Mouse (Mus musculus) hindbrain, embryonic 14.5 days (tissue): ENCODE measurements around the gene Gm14403. TPM values are rescaled to one million over a fixed set of nuclear protein-coding genes. Genes with fewer than 3 reads are reported as not detected.
"Not testable (repeated sequence)": the region's sequence is repeated elsewhere in the genome, so short reads cannot be mapped to it uniquely, and the experiment has no call there.

Source experiments
- ATAC-seq: fragments of 200-750 bp; cut with Nextera tagmentation; 2 replicates; pipeline ENCODE4 v1.8.0; 2017; ENCODE audit warnings: moderate number of reproducible peaks, mild to moderate bottlenecking, moderate TSS enrichment, moderate library complexity; ENCODE audit not compliant: low FRiP score
- DNase-seq: peaks from one replicate; pipeline ENCODE4 v3.0.0-alpha.2; 2015; ENCODE audit warnings: low spot score
- H3K27ac ChIP-seq: fragments of 300-500 bp; sonication (generic); 2 replicates; pipeline ENCODE4 v1.5.1; 2014; ENCODE audit warnings: mild to moderate bottlenecking, moderate library complexity
- H3K27me3 ChIP-seq: fragments of 300-500 bp; sonication (generic); 2 replicates; pipeline ENCODE4 v1.6.1; 2014; ENCODE audit warnings: mild to moderate bottlenecking, low read length, mixed read lengths; ENCODE audit not compliant: control insufficient read depth, insufficient read depth
- H3K36me3 ChIP-seq: fragments of 300-500 bp; sonication (generic); replicated peaks from 2 replicates; pipeline ENCODE4 v1.6.1; 2014; ENCODE audit not compliant: control insufficient read depth, insufficient read depth
- H3K4me1 ChIP-seq: fragments of 300-500 bp; sonication (generic); replicated peaks from 2 replicates; pipeline ENCODE4 v1.6.1; 2014; ENCODE audit warnings: antibody characterized with exemption, low read length, mixed read lengths; ENCODE audit not compliant: control insufficient read depth, insufficient read depth
- H3K4me2 ChIP-seq: fragments of 300-500 bp; sonication (generic); replicated peaks from 2 replicates; pipeline ENCODE4 v1.6.1; 2014; ENCODE audit warnings: mild to moderate bottlenecking, moderate library complexity
- H3K4me3 ChIP-seq: fragments of 300-500 bp; sonication (generic); replicated peaks from 2 replicates; pipeline ENCODE4 v1.5.1; 2014; ENCODE audit warnings: mild to moderate bottlenecking, low read length
- H3K9ac ChIP-seq: fragments of 300-500 bp; sonication (generic); 2 replicates; pipeline ENCODE4 v1.6.1; 2014
- H3K9me3 ChIP-seq: fragments of 300-500 bp; sonication (generic); 2 replicates; pipeline ENCODE4 v1.6.1; 2016; ENCODE audit warnings: low read length; ENCODE audit not compliant: control insufficient read depth
- WGBS: fragments of 180-500 bp; shearing (Covaris S2); extraction: QIAGEN DNeasy Blood & Tissue Kit; methylation state at CpG from one replicate; pipeline ENCODE4 v1.1.7; 2014; 5-methylcytosine and 5-hydroxymethylcytosine counted together
- polyA plus RNA-seq: library from polyadenylated mRNA; unstranded; fragments of >200 nt; fragmentation: Nextera tagmentation; extraction: Ambion mirVana; gene quantifications from 2 replicates; pipeline ENCODE4 v1.2.1, GENCODE M21; 2014

Gene Gm14403
- polyA plus RNA-seq = 3.8 and 4.3 TPM in 2 replicates

DNA sequence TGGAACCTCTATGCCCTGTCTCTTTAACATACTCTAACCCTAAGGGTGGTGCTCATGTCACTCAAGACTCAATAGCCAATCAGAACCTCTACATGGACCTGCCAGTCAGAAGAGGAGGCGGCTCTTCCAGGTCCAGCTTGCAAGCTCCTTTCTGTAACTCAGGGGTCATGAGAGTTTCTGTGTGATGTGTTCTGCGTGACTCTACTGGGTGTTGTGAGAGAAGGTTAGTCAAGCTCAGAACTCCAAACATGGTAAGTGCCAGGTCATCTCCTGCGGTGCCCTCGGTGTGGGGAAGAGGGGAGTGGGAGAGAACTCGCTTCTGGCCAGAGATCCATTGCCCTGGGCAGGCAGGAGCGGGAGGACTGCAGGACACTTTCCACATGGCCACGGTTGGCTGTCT, at the start of gene Gm14403:
Gene Gm14403, plus strand, starts transcription at position 149 of the 400 bp plus-strand sequence.
- WGBS = 26% methylated on average over 7 of the region's 7 CpGs
- H3K4me1 ChIP-seq, H3K27me3 ChIP-seq, H3K36me3 ChIP-seq, H3K9me3 ChIP-seq, H3K9ac ChIP-seq, DNase-seq, H3K27ac ChIP-seq, ATAC-seq: not testable (repeated sequence)
- Histone ChIP-seq H3K4me2 (peak within 1 kb of the TSS; percentile 40), H3K4me3 (peak within 1 kb of the TSS; percentile 26)

DNA sequence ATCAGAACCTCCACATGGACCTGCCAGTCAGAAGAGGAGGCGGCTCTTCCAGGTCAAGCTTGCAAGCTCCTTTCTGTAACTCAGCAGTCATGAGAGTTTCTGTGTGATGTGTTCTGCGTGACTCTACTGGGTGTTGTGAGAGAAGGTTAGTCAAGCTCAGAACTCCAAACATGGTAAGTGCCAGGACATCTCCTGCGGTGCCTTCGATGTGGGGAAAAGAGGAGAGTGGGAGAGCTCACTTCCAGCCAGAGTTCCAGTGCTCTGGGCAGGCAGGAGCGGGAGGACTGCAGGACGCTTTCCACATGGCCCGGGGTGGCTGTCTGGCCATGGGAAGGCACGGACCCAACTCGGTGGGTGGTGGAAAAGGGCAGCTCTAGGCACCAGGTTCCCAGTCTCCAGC, 33.3 kb upstream of the Gm14403 start, which contains the start of gene Zfp970:
Gene Zfp970, plus strand, starts transcription at position 58 of the 400 bp plus-strand sequence.
- not testable (repeated sequence) for H3K27me3 ChIP-seq, H3K9me3 ChIP-seq, H3K27ac ChIP-seq, ATAC-seq, H3K36me3 ChIP-seq, H3K4me1 ChIP-seq
- WGBS = 21% methylated on average over 4 of the region's 9 CpGs
- Histone ChIP-seq H3K9ac (peak within 1 kb of the TSS; percentile 28; the same call in 1 of the 2 replicates), H3K4me2 (peak within 1 kb of the TSS; percentile 48), H3K4me3 (peak within 1 kb of the TSS; percentile 30)
- DNase-seq = peak; percentile 8

DNA sequence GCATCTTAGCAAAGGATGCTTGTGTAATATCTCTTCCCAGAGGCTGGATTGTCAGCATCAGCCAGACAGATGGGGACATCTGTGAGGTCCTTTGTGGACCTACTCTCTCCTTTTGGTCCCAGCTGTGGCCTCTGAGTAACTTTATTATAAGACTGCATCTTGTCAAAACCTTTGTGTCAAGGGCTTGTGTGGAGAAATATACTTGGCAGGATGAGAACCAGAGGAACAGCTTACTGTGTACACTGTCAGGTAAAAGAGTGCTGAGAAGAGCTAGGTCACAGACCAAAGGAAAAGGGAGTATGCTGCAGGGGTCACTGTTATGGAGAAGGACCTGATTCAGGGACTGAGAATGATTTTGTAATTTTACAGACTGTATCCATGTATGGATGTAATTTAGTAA, 29.8 kb upstream of the Gm14403 start:
- not testable (repeated sequence) for H3K4me2 ChIP-seq, ATAC-seq, H3K36me3 ChIP-seq, H3K27ac ChIP-seq, H3K9me3 ChIP-seq, H3K4me1 ChIP-seq, H3K4me3 ChIP-seq, H3K9ac ChIP-seq, H3K27me3 ChIP-seq, DNase-seq

DNA sequence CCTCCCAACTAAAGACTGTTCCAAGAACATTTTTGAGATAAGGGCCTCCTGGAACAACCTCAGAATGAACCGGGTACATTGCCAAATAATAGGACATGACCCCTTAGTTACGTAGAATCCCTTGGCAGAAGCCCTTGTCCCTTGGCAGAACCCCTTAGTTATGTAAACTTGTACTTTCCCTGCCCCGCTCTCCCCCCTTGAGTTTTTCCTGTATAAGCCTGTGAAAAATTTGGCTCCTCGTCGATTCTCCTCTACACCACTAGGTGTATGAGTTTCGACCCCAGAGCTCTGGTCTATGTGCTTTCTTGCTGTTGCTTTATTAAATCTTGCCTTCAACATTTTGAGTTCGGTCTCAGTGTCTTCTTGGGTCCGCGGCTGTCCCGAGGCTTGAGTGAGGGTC, 25.8 kb upstream of the Gm14403 start:
- H3K4me1 ChIP-seq, H3K4me2 ChIP-seq, H3K27me3 ChIP-seq, H3K9ac ChIP-seq, DNase-seq, H3K36me3 ChIP-seq, H3K9me3 ChIP-seq, H3K4me3 ChIP-seq, ATAC-seq, H3K27ac ChIP-seq: not testable (repeated sequence)
- 93% methylated on average over 6 of the region's 10 CpGs for WGBS

DNA sequence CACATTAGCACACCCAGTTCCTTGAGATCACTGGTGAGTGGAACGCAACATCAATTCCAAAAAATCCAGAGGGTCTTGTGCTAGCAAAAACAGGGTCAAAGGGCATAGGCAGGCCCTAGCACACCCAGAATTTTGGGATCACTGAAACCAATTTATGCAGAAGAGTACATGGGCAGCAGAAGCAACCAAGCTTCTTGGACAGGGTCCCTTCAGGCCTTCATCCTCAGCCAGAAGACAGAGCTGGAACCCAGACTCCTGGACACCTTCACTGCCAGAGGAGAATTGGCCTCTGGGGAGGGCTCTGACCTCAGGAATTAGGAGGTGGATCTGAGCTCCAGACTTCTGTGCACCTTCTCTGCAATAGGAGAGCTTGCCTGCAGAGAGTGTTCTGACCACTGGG, 16.0 kb upstream of the Gm14403 start:
- ATAC-seq, H3K9ac ChIP-seq, H3K4me3 ChIP-seq, H3K27me3 ChIP-seq, H3K4me1 ChIP-seq, H3K27ac ChIP-seq, DNase-seq, H3K36me3 ChIP-seq, H3K9me3 ChIP-seq, H3K4me2 ChIP-seq: not testable (repeated sequence)
- 100% methylated on average over 1 of the region's 1 CpGs for WGBS

DNA sequence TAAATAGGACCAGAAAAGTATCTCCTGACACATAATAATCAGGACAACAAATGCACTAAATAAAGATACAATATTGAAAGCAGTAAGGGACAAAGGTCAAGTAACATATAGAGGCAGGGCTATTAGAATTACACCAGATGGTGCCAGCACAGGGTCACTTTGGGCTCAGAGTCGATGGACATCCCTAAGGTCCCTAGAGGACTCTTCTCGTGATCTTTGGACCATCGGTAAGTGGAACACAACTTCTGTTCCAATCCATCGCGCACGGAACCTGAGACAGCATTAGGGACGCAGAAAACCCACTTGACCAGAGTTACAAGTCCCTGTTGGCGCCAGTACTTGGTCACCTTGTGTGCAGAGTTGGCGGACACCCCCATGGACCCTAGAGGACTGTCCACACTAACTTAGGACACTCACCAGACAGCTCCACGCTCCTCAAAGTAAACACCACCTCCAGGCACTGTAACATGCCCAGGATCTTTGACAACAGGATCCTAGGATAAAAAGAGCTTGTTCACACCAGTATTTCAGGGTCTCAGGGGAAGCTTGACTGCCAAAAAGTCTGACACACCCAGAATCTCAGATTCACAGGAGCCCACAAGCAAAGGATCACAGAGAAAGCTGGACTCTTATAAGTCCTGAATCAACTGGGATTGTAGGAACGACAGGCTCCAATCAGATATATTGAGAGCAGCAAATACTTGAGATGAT, 14.6 kb upstream of the Gm14403 start:
- not testable (repeated sequence) for H3K36me3 ChIP-seq, H3K27me3 ChIP-seq, H3K27ac ChIP-seq, ATAC-seq, H3K4me2 ChIP-seq, DNase-seq, H3K4me1 ChIP-seq, H3K9ac ChIP-seq, H3K4me3 ChIP-seq, H3K9me3 ChIP-seq
- 86% methylated on average over 11 of the region's 11 CpGs for WGBS

- not testable (repeated sequence) for H3K9me3 ChIP-seq, H3K27ac ChIP-seq, H3K27me3 ChIP-seq, H3K36me3 ChIP-seq, H3K4me1 ChIP-seq, H3K4me2 ChIP-seq, ATAC-seq, H3K9ac ChIP-seq, H3K4me3 ChIP-seq, DNase-seq
- WGBS = 53% methylated on average over 1 of the region's 1 CpGs
Measured at GRCm38 (mm10) chr2:177499182-177499581, 1.2 kb downstream of the Gm14403 start.

DNA sequence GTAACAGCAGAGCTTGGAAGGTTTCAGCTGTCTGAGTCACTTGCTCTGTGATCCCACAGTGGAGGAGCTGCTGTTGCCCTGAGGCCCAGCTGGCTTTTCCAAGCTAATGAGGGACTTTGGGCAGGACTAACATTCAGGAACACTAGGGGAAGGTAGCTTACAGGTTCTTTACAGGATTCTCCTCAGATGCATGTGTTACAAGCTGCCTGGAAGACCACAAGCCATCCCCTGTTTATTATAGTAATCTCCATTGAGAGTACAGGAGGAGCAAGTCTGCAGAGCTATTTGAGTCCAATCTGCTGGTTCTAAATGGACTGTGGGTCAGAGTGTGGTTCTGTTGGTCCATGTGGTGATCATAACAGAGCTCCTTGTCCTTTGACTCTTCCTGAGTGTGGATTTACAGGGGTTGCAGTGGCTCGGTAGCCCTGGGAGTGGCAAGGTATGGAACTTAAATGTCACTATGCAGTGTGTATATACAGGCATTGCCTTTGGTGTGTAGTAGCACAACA, 7.2 kb downstream of the Gm14403 start:
- H3K36me3 ChIP-seq, H3K27me3 ChIP-seq, H3K4me1 ChIP-seq, H3K4me3 ChIP-seq, DNase-seq, H3K4me2 ChIP-seq, H3K9me3 ChIP-seq, ATAC-seq, H3K9ac ChIP-seq, H3K27ac ChIP-seq: not testable (repeated sequence)
- 97% methylated on average over 1 of the region's 1 CpGs for WGBS

DNA sequence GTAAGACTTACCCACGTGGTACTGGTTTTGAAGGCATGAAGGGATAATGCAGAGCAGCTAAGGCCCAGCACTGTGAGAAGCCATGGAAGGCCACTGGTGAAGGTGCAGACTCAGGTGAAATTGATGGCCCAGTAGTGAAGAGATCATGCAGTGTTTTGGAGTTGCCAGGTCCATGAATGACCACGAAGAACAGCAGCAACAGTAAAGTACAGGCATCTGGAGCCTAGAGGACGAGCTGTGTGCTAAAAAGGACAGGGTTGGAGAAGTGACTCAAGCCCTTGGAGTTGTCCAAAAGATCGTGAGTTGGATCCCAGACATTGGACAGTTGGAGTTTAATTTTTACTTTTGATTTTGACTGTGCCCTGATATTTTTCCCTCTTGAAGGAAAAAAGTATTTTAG, 13.4 kb downstream of the Gm14403 start:
- not testable (repeated sequence) for H3K4me1 ChIP-seq, H3K4me2 ChIP-seq, H3K27ac ChIP-seq, H3K4me3 ChIP-seq, H3K9ac ChIP-seq, DNase-seq, H3K36me3 ChIP-seq, H3K9me3 ChIP-seq, ATAC-seq, H3K27me3 ChIP-seq
- 74% methylated on average over 4 of the region's 4 CpGs for WGBS
